Mouse (Mus musculus) right cerebral cortex, adult 2 months (tissue): ENCODE measurements around the gene Etv6.

Experiments used
- DNase-seq, 2 experiments: peaks; one replicate each; pipeline ENCODE4 v3.0.0; 2021 to 2022; ENCODE audit warnings: low spot score in 2 of 2

Etv6 gene

GRCm38 (mm10) chr6:134111599-134111998 is 76.1 kb downstream of the Etv6 start:
- DNase-seq = no peak

DNA sequence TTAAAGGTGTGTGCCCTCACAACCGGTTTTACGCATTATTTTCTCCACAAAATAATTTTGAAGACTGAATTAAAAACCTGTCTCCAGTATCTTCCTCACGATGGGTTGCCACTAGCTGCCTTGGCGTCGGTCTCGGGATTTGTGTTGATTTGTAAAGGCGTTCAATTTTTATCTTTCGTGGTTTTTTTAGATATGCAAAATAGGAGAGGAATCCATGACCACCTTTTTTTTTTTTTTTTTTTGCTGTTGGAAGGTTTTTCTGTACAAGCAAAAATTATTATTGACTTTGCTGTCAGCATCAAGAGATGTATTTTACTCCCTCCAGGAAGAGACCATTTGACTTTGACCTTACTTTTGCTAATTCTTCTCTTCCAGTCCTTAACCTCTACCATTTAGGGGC is 77.3 kb downstream of the Etv6 start:
- DNase-seq = no peak

- DNase-seq = no peak
Observed at GRCm38 (mm10) chr6:134113168-134113567, 77.7 kb downstream of the Etv6 start.

DNA sequence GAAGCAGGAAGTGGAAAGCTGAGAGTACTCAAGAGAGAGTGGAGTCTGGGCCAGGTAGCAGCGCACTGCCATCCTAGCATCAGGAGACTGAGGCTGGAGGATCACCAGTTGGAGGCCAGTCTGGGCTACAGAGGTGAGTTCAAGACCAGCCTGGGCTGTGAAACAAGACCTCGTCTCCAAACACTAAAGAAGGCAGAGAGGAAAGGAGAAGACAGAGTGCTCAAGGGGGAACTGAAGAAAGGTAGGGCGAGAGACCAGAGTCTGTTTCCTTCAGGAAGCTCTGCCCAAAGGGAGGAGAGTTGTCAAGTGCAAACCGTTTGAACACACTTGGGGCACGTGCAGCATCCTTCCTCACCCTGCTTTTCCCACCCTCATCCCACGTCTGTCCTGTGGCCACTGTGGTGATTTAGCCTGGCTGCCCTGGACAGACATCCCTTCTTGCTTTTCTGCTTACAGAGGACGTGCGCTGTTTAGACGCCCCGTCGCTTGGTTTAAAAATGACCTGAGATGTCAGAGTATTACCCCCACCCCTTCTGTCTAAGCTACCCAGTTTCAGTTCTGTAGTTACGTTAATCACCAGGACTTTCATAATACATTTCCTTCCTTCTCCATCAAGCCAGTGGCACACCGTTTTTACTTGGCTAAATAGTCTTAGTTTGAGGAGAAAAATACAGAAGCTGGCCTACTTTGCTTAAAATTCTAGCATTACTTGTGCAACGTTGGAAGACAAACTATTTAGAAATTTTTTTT is 79.9 kb downstream of the Etv6 start:
- DNase-seq = no peak

DNA sequence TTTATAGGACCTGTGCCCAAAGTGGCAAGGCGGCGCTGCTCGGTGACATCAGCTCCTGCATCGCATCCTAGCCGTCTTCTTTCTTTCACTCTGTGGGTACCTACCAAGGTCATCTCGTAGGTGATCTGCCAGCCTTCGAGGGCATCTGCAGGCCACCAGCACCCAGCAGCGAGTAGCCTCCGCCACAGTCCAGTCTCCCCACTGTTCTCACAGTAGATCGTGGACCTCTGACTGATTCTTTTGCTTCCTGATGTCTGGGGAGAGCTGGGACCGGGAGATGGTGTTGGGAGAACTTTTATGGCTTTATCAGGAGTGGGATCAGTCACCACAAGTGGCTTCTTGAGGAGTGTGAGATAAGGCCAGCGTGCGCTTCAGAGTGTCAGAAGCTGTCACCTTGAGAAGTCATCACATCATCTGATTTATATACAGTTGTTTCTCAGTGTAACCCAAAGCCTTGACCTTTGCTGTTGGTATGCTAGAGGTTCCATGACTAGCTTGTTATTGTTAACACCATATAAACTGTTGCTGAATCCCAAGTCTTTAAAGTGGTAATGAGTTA is 82.0 kb downstream of the Etv6 start:
- no peak for DNase-seq

DNA sequence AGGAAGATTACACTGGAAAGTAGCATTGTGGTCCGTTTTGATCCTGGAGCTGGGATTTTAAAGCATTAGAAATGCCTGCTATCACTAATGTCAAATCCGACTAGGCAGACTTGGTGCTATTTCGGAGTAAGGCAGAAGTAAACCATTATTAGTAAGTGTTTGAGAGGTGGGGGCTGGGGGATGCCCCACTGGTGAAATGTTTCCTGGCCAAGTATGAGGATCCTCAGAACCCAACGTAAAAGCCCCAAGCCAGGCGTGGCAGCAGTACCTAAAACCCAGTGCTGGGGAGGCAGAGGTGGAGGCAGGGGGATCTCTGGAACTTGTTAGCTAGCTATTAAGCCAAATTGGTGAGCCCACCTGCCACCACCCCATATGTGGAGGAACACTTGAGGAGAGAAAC is 83.0 kb downstream of the Etv6 start:
- DNase-seq = no peak

DNA sequence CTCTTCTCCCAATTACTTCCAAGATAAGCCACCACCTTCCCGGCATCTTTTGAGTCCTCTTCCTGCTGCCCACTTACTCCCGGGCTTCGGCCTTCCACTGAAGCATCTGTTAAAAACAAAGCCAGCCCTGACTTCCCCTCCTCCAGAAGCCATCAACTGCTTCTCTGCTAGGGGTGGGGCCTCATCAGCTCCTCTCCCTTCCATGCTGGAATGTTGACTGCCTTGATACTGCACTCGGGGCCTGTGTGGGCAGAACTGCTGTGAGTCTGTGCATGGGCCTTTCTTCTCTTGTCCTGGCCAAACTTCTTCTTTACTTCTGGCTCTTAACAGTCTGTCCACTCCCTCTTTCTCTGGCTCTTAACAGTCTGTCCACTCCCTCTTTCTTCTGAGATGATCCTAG is 83.6 kb downstream of the Etv6 start:
- DNase-seq = no peak

DNA sequence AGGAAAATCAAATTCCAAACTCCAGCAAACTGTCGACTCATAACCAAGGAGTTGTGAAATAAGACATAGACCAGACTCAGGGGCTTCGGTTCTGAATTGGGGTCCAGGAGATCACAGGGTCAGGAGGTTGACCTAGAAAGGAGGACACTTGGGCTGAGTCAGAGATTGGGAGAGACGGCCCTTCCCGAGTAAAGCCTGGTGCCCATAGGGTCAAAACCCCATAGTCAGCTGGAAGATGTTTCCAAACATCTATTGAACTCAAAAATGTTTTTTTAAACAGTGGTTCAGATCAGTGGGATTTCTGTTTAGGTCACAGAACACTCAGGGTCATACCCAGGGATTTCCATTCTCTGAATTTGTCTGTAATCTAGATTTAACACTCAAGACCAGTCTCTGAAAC is 84.7 kb downstream of the Etv6 start:
- DNase-seq = no peak

DNA sequence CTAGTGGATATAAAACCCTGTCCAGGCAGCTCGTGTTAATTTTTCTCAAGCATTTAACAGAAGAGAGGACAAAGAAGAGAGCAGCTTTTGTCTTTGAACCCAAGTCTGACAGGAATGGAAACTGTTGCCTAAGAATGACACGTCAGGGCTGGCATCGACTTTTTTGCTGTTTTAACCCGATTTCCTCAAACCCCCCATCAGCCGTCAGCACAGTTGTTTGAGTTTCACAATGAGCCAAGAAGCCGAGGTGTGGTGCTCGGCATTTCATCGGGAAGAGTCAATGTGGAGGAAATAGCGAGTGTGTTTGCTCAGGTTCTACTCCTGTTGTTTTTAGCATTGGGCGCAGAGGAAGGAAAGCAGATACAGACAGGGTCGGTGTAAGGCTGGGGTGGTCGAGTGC is 85.2 kb downstream of the Etv6 start:
- DNase-seq = no peak

GRCm38 (mm10) chr6:134122945-134123344 is 87.4 kb downstream of the Etv6 start:
- DNase-seq = no peak

DNA sequence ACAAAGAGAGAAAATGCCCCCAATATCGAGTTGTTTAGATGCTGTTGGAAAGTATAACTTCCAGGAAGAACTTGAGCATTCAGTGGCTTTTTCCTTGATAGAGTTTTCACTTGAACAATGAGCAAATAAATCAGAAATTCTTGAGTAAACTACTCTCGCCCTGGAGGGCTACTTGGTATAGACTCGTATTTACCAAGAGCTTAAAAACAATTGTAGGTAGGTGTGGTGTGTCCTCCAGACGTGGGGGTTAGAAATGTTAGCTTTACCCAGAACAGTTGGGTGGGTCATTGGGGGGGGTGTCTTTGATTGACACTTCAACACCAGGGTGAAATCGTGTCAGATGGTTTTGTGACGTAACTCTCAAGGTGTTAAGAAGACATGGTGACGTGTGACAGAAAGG is 88.0 kb downstream of the Etv6 start:
- no peak for DNase-seq

DNA sequence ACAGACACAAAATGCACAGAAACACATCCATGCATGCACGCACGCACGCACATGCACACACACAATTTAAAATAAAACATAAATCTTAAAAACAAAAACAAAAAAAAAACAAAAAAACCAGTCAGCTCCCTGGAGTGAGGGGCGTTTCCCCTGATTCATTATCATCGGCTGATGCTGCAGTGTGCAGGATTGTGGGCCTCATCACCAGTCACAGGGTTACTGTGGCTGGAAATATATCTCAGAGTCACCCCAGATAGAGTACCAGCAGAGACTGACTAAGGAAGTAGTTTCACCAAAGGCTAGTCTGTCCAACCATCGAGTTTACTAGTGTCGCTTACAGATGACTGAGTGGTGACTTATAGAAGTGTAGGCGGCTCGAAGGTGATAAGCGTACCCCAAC is 88.8 kb downstream of the Etv6 start:
- DNase-seq = no peak

DNA sequence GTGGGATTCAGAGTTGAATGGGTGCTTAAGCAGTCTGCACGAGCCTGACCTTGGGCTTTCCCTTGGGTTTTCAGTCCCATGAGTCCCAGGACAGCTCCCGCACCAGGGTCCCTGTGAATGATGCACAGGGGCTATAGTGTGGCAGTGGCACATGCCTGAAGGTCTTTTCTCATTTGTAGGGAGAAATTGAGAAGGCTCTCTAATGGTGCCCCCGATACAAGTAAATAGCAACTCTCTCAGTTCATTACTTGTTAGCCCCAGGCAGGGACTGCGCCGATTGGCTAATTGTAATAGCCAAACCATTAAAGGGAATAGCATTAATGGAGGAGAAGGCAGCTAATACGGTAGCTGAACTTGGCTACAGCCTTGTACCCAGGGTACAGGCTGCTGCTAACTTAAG is 92.5 kb downstream of the Etv6 start:
- no peak for DNase-seq

- no peak for DNase-seq
Observed at GRCm38 (mm10) chr6:134128594-134128993, 93.1 kb downstream of the Etv6 start.

DNA sequence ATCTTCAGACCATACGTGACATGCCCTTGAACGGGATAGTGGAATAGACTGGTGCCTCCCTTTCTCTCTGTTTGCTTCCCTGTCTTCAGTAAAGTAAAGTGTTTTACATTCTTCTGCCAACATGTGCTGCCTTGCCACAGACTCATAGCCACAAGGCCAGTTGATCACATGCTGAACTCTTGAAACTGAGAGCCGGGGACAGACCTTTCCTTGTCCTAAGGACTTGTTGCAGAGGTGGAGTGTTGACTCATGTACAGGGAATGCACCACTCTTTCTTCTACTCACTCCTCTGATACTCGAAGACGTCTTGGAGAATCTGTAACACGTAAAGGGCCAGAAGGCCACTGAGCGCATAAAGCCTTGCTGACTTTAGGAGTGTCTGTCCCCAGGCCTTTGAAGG is 94.3 kb downstream of the Etv6 start:
- no peak for DNase-seq

DNA sequence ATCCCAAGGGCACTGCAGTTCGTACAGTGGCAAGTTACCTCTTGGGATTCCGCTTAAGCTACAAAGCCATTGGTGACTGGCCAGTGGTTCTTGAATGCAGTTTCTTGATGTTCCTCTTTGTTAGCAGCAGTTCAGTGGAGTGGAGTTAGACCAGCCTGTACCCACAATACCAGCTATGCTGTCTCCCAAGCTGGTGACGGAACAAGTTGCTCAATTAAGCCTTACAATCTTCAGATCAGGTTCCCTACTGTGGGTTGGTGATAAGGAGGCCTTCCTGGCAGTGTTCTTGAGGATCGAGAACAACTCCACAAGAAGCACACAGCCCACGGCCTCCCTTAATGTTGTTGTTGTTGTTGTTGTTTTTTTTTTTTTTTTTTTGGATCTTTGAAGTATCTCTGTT is 95.3 kb downstream of the Etv6 start:
- no peak for DNase-seq

DNA sequence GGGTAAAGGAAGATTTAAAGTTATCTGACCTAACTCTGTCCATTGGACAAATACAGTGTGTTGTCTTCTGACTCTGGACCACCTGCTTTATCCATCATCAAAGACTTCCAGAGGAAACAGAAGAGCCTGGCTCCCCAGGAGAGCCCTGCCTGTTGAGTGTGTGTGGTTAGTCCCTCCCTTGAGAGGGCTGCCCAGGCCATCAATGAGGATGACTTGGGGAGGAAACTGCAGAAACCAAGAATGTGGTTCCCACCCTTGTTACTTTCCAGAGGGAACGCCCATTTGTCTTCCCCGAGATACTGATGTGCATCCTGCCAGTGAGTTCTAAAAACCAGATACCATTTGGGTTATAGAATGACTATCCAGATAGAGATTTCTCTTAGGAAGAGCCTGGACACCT is 96.1 kb downstream of the Etv6 start:
- DNase-seq = no peak

DNA sequence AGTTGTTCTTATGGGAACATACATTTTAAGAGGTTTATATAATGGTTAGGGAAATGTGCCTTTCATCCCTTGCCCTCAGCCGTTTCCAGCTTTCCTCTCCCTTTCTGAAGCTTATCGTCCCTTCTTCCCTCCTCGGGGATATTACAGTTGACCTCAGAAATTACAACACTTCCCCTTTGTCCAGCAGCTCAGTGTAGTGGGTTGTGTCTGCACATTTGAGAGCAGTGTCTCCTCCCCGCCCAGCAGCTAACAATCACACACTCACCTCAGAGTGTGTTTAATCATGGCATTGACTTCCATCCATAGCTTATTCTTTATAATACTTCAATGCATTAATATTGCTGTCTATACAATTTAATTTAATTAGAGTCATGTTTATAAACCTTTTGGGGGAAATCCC is 98.3 kb downstream of the Etv6 start:
- no peak for DNase-seq

DNA sequence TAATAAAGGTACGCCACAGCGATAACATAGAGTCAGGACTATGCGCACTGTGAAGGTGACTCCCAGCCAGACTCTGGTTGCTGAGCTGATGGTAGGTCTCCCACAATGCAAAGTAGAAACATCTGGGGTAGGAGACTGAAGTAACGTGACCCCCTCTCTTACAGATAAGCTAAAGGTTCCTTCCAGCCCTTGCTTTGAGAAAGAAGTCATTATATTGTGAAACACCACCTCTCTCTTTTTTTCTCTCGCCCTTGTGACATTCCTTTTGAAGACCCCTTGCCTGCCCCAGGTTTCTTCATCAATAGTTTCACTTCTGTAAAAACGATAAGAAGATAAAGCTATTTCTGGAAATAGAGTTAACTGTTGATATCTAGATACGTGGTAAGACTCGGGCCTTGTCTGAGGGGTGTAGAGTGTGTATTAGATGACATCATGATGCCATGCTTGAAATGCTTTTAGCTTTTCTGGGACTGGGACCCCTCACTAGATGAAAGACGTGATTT is 99.4 kb downstream of the Etv6 start:
- no peak for DNase-seq

GRCm38 (mm10) chr6:134136315-134136714 is 100.8 kb downstream of the Etv6 start:
- DNase-seq = no peak

DNA sequence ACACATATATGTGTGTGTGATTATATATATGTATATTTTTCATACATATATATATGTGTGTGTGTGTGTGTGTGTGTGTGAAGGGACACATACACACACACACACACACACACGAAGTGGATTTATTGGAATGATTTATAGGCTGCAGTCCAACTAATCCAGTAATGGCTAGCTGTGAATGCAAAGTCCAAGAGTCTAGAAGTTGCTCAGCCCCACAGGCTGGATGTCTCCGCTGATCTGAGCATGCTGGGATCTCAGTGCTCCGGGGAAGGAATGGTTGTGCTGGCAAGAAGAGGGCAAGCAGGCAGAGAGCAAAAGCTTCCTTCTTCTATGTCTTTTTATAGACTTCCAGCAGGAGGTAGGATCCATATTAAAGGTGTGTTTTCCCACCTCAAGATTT is 103.9 kb downstream of the Etv6 start:
- DNase-seq = no peak

GRCm38 (mm10) chr6:134140718-134141615 is 105.5 kb downstream of the Etv6 start:
- DNase-seq = no peak
